Mouse (Mus musculus) MEL (cell line): ENCODE measurements around the gene Cul4a. TPM values are rescaled to one million over a fixed set of nuclear protein-coding genes. Genes with fewer than 3 reads are reported as not detected.

Experiments
- DNase-seq: peaks from one replicate; pipeline ENCODE4 v3.0.0; 2011; ENCODE audit warnings: low read depth, low spot score
- H3K27ac ChIP-seq: 2 replicates; pipeline ENCODE4 v1.5.1; 2012; ENCODE audit warnings: low read depth, mild to moderate bottlenecking, control low read depth, low read length, moderate library complexity; ENCODE audit not compliant: control insufficient read depth
- H3K27me3 ChIP-seq, 2 experiments: fragments of 150-350 bp in 1 of 2; sonication (generic) in 1 of 2; 2 replicates each; pipeline ENCODE4 v1.6.1; 2012; ENCODE audit warnings: low read length in 2 of 2, mild to moderate bottlenecking in 2 of 2, improper control_type of control experiment in 1 of 2, moderate library complexity in 1 of 2; ENCODE audit not compliant: insufficient read depth in 2 of 2, control insufficient read depth in 1 of 2
- H3K36me3 ChIP-seq, 2 experiments: 2 replicates each; pipeline ENCODE4 v1.6.1; 2012 to 2014; ENCODE audit warnings: low read length in 2 of 2, improper control_type of control experiment in 1 of 2, inconsistent platforms in 1 of 2, mild to moderate bottlenecking in 1 of 2; ENCODE audit not compliant: insufficient read depth in 2 of 2, control insufficient read depth in 1 of 2
- H3K4me1 ChIP-seq, 2 experiments: fragments of 150-350 bp in 1 of 2; sonication (generic) in 1 of 2; 2 replicates each; pipeline ENCODE4 v1.6.1; 2012; ENCODE audit warnings: low read length in 2 of 2, improper control_type of control experiment in 1 of 2, mild to moderate bottlenecking in 1 of 2; ENCODE audit not compliant: insufficient read depth in 2 of 2, control insufficient read depth in 1 of 2
- H3K4me3 ChIP-seq, 2 experiments: fragments of 150-350 bp in 1 of 2; sonication (generic) in 1 of 2; 2 replicates each; pipeline ENCODE4 v1.5.1; 2012; ENCODE audit warnings: low read depth in 2 of 2, low read length in 2 of 2, mild to moderate bottlenecking in 2 of 2, moderate library complexity in 2 of 2, control low read depth in 1 of 2, improper control_type of control experiment in 1 of 2; ENCODE audit not compliant: control insufficient read depth in 1 of 2, insufficient read depth in 1 of 2
- H3K79me2 ChIP-seq: 2 replicates; pipeline ENCODE4 v1.6.1; 2012; ENCODE audit warnings: mild to moderate bottlenecking, low read length, moderate library complexity; ENCODE audit not compliant: control insufficient read depth, poor library complexity, insufficient read depth
- H3K9ac ChIP-seq: 2 replicates; pipeline ENCODE4 v1.6.1; 2012; ENCODE audit warnings: low read depth, mild to moderate bottlenecking, control low read depth, low read length, moderate library complexity; ENCODE audit not compliant: control insufficient read depth, poor library complexity, severe bottlenecking
- H3K9me3 ChIP-seq: fragments of 150-350 bp; sonication (generic); replicated peaks from 2 replicates; pipeline ENCODE4 v1.6.1; 2012; ENCODE audit warnings: mild to moderate bottlenecking, low read length, improper control_type of control experiment, moderate library complexity; ENCODE audit not compliant: insufficient read depth
- BHLHE40 ChIP-seq: IDR thresholded peaks from 2 replicates; pipeline ENCODE4 v1.6.1; 2012; ENCODE audit warnings: low read depth, mild to moderate bottlenecking, inconsistent platforms, low read length, improper control_type of control experiment, borderline replicate concordance
- CHD1 ChIP-seq: IDR thresholded peaks from 2 replicates; pipeline ENCODE4 v1.6.1; 2012; ENCODE audit warnings: low read depth, mild to moderate bottlenecking, inconsistent platforms, low read length, improper control_type of control experiment
- CHD2 ChIP-seq: IDR thresholded peaks from 2 replicates; pipeline ENCODE4 v1.6.1; 2011; ENCODE audit warnings: low read length, improper control_type of control experiment
- CTCF ChIP-seq, 3 experiments: IDR thresholded peaks in 2 of 3; conservative IDR thresholded peaks in 1 of 3; 2 replicates each; pipeline ENCODE4 v1.5.1; 2011 to 2012; ENCODE audit warnings: low read length in 3 of 3, low read depth in 2 of 3, mild to moderate bottlenecking in 2 of 3, improper control_type of control experiment in 1 of 3, inconsistent platforms in 1 of 3, mixed read lengths in 1 of 3, moderate library complexity in 1 of 3; ENCODE audit not compliant: control insufficient read depth in 1 of 3, insufficient read depth in 1 of 3, poor library complexity in 1 of 3, severe bottlenecking in 1 of 3
- ELF1 ChIP-seq: IDR thresholded peaks from 2 replicates; pipeline ENCODE4 v1.6.1; 2014; ENCODE audit warnings: low read depth, mild to moderate bottlenecking, inconsistent platforms, low read length, improper control_type of control experiment, moderate library complexity
- EP300 ChIP-seq, 2 experiments: IDR thresholded peaks; 2 replicates each; pipeline ENCODE4 v1.6.1; 2011; ENCODE audit warnings: improper control_type of control experiment in 2 of 2, low read length in 2 of 2, low read depth in 1 of 2, mild to moderate bottlenecking in 1 of 2
- ETS1 ChIP-seq: IDR thresholded peaks from 2 replicates; pipeline ENCODE4 v1.6.1; 2012; ENCODE audit warnings: low read depth, mild to moderate bottlenecking, inconsistent platforms, low read length, improper control_type of control experiment, moderate library complexity
- GABPA ChIP-seq: IDR thresholded peaks from 2 replicates; pipeline ENCODE4 v1.6.1; 2012; ENCODE audit warnings: low read depth, mild to moderate bottlenecking, inconsistent platforms, low read length, improper control_type of control experiment, moderate library complexity
- GATA1 ChIP-seq: IDR thresholded peaks from 2 replicates; pipeline ENCODE4 v1.6.1; 2011; ENCODE audit warnings: low read depth, low read length, improper control_type of control experiment
- HCFC1 ChIP-seq: IDR thresholded peaks from 2 replicates; pipeline ENCODE4 v1.6.1; 2012; ENCODE audit warnings: low read depth, mild to moderate bottlenecking, inconsistent platforms, low read length, improper control_type of control experiment, moderate library complexity
- JUND ChIP-seq: IDR thresholded peaks from 2 replicates; pipeline ENCODE4 v1.6.1; 2011; ENCODE audit warnings: low read depth, mild to moderate bottlenecking, improper control_type of control experiment, low read length
- MAFK ChIP-seq: IDR thresholded peaks from 2 replicates; pipeline ENCODE4 v1.6.1; 2011; ENCODE audit warnings: low read depth, mild to moderate bottlenecking, low read length, improper control_type of control experiment, borderline replicate concordance
- MAX ChIP-seq: IDR thresholded peaks from 2 replicates; pipeline ENCODE4 v1.6.1; 2011; ENCODE audit warnings: low read length, improper control_type of control experiment
- MXI1 ChIP-seq: IDR thresholded peaks from 2 replicates; pipeline ENCODE4 v1.6.1; 2011; ENCODE audit warnings: mild to moderate bottlenecking, low read depth, low read length, improper control_type of control experiment
- NELFE ChIP-seq: IDR thresholded peaks from 2 replicates; pipeline ENCODE4 v1.6.1; 2011; ENCODE audit warnings: low read depth, low read length, improper control_type of control experiment
- NRF1 ChIP-seq: IDR thresholded peaks from 2 replicates; pipeline ENCODE4 v1.6.1; 2014; ENCODE audit warnings: low read depth, mild to moderate bottlenecking, inconsistent platforms, low read length, improper control_type of control experiment, moderate library complexity; ENCODE audit not compliant: poor library complexity, insufficient read depth, severe bottlenecking
- POLR2AphosphoS5 ChIP-seq: IDR thresholded peaks from 2 replicates; pipeline ENCODE4 v1.6.1; 2012; ENCODE audit warnings: low read depth, borderline replicate concordance, mild to moderate bottlenecking, inconsistent platforms, low read length, moderate library complexity, mixed read lengths
- RAD21 ChIP-seq: IDR thresholded peaks from 2 replicates; pipeline ENCODE4 v1.6.1; 2011; ENCODE audit warnings: mild to moderate bottlenecking, low read depth, low read length, improper control_type of control experiment
- RCOR1 ChIP-seq: IDR thresholded peaks from 2 replicates; pipeline ENCODE4 v1.6.1; 2012; ENCODE audit warnings: low read depth, mild to moderate bottlenecking, inconsistent platforms, low read length, improper control_type of control experiment
- SIN3A ChIP-seq: IDR thresholded peaks from 2 replicates; pipeline ENCODE4 v1.6.1; 2012; ENCODE audit warnings: low read length, improper control_type of control experiment, inconsistent platforms
- SMC3 ChIP-seq: IDR thresholded peaks from 2 replicates; pipeline ENCODE4 v1.6.1; 2011; ENCODE audit warnings: low read depth, low read length, improper control_type of control experiment
- TBP ChIP-seq: IDR thresholded peaks from 2 replicates; pipeline ENCODE4 v1.8.0; 2011; ENCODE audit warnings: low read depth, low read length, improper control_type of control experiment
- TCF12 ChIP-seq: IDR thresholded peaks from 2 replicates; pipeline ENCODE4 v1.6.1; 2014; ENCODE audit warnings: low read depth, mild to moderate bottlenecking, inconsistent platforms, low read length, improper control_type of control experiment, moderate library complexity
- UBTF ChIP-seq: IDR thresholded peaks from 2 replicates; pipeline ENCODE4 v1.6.1; 2012; ENCODE audit warnings: low read depth, mild to moderate bottlenecking, inconsistent platforms, low read length, improper control_type of control experiment, moderate library complexity, borderline replicate concordance; ENCODE audit not compliant: insufficient read depth
- USF1 ChIP-seq: IDR thresholded peaks from 2 replicates; pipeline ENCODE4 v1.6.1; 2014; ENCODE audit warnings: low read depth, mild to moderate bottlenecking, inconsistent platforms, low read length, improper control_type of control experiment, moderate library complexity
- USF2 ChIP-seq, 2 experiments: IDR thresholded peaks; 2 replicates each; pipeline ENCODE4 v1.6.1; 2011 to 2012; ENCODE audit warnings: improper control_type of control experiment in 2 of 2, low read length in 2 of 2, borderline replicate concordance in 1 of 2, inconsistent platforms in 1 of 2, low read depth in 1 of 2, mild to moderate bottlenecking in 1 of 2; ENCODE audit not compliant: insufficient read depth in 1 of 2
- ZC3H11A ChIP-seq: IDR thresholded peaks from 2 replicates; pipeline ENCODE4 v1.6.1; 2012; ENCODE audit warnings: low read depth, mild to moderate bottlenecking, inconsistent platforms, low read length, improper control_type of control experiment
- ZMIZ1 ChIP-seq: IDR thresholded peaks from 2 replicates; pipeline ENCODE4 v1.6.1; 2012; ENCODE audit warnings: low read depth, mild to moderate bottlenecking, inconsistent platforms, low read length, improper control_type of control experiment, moderate library complexity
- ZNF384 ChIP-seq: IDR thresholded peaks from 2 replicates; pipeline ENCODE4 v1.6.1; 2012; ENCODE audit warnings: low read depth, mild to moderate bottlenecking, inconsistent platforms, low read length, improper control_type of control experiment
- polyA plus RNA-seq, 2 experiments: library from polyadenylated mRNA; stranded (reverse) in 1 of 2; unstranded in 1 of 2; fragments of >175 nt in 1 of 2; fragments of >200 nt in 1 of 2; gene quantifications; 2 replicates each; pipeline versions ENCODE4 v1.2.1 to v1.2.4; 2012; ENCODE audit warnings: low replicate concordance in 2 of 2, low read depth in 1 of 2; ENCODE audit not compliant: insufficient read length in 2 of 2, insufficient read depth in 1 of 2, missing spikeins in 1 of 2
- total RNA-seq: library from RNA; depleted of rRNA; stranded (reverse); fragments of 300-350 nt; gene quantifications from 2 replicates; pipeline ENCODE4 v1.2.3, GENCODE M21; 2012

Cul4a gene
- total and polyA plus RNA-seq, 3 experiments, result 56.2 to 131 (median 81.4) TPM

- H3K4me3 ChIP-seq, result no peak overlapping the region
- H3K9ac ChIP-seq, result no peak overlapping the region
- DNase-seq, result no peak
- H3K27me3 ChIP-seq, result no peaks in the 10 kb centered on the region
- no peaks in the 10 kb centered on the region for H3K9me3 ChIP-seq
- TF ChIP-seq TCF12 (no peak), ETS1 (no peak), NRF1 (no peak), USF1 (no peak), ZC3H11A (no peak), SIN3A (no peak), USF2 (IDR thresholded peaks at IDR 0.05; ENCODE audit: borderline replicate concordance in 1 of 2, insufficient read depth in 1 of 2, low read depth in 1 of 2, low read length in 2 of 2) (no peak), RCOR1 (no peak), TBP (no peak), NELFE (no peak), ZMIZ1 (no peak), POLR2AphosphoS5 (no peak), MAFK (no peak), UBTF (no peak), ZNF384 (no peak), JUND (no peak)
- no peak overlapping the region for H3K27ac ChIP-seq
- H3K36me3 ChIP-seq, result peaks cover 0 to 2% of the 10 kb centered on the region in 2 experiments; a peak in 2 of 4 replicates
- H3K79me2 ChIP-seq, result no peaks in the 10 kb centered on the region
- H3K4me1 ChIP-seq, result no peaks in the 10 kb centered on the region
Measured at GRCm38 (mm10) chr8:13148476-13148875, 43.1 kb downstream of the Cul4a start.

GRCm38 (mm10) chr8:13149287-13149686, 43.9 kb downstream of the Cul4a start:
- H3K27ac ChIP-seq, result no peak overlapping the region
- no peak for TF ChIP-seq ZNF384
- TF ChIP-seq GABPA, result no peak
- peak; percentile 39; the same call in 1 of the 2 replicates for TF ChIP-seq SMC3
- TF ChIP-seq MAFK, result no peak
- no peak for TF ChIP-seq ZMIZ1
- TF ChIP-seq HCFC1, result no peak
- TF ChIP-seq GATA1, result no peak
- TF ChIP-seq UBTF, result no peak
- peak; percentile 11 to 52 (median 22); a peak in 3 of 6 replicates for TF ChIP-seq CTCF (IDR thresholded peaks at IDR 0.05 in 2 of 3, conservative IDR thresholded peaks at IDR 0.05 in 1 of 3; ENCODE audit: control insufficient read depth in 1 of 3, insufficient read depth in 1 of 3, low read depth in 2 of 3, low read length in 3 of 3, poor library complexity in 1 of 3, severe bottlenecking in 1 of 3)
- TF ChIP-seq NELFE, result no peak
- no peak for TF ChIP-seq CHD1
- TF ChIP-seq RAD21, result peak; percentile 51
- TF ChIP-seq MXI1, result no peak
- TF ChIP-seq CHD2, result no peak
- TF ChIP-seq TBP, result no peak
- no peak for TF ChIP-seq BHLHE40
- TF ChIP-seq EP300 (IDR thresholded peaks at IDR 0.05; ENCODE audit: low read depth in 1 of 2, low read length in 2 of 2), result no peak
- no peak for TF ChIP-seq MAX
- TF ChIP-seq USF1, result no peak
- TF ChIP-seq USF2 (IDR thresholded peaks at IDR 0.05; ENCODE audit: borderline replicate concordance in 1 of 2, insufficient read depth in 1 of 2, low read depth in 1 of 2, low read length in 2 of 2), result no peak
- no peak for TF ChIP-seq ELF1

More at GRCm38 (mm10) chr8:13149287-13149686, 43.9 kb downstream of the Cul4a start:
- H3K4me1 ChIP-seq, result no peaks in the 10 kb centered on the region
- H3K9ac ChIP-seq, result no peak overlapping the region
- H3K79me2 ChIP-seq, result no peaks in the 10 kb centered on the region
- H3K9me3 ChIP-seq, result no peaks in the 10 kb centered on the region
- no peak overlapping the region for H3K4me3 ChIP-seq
- H3K36me3 ChIP-seq, result peaks cover 0 to 2% of the 10 kb centered on the region in 2 experiments; a peak in 2 of 4 replicates
- H3K27me3 ChIP-seq, result no peaks in the 10 kb centered on the region
- DNase-seq, result no peak
